Mouse (Mus musculus) thymus, postnatal 4 days (tissue): ENCODE results near the gene Sbno1.
A peak's percentile ranks its signal among the peaks of the same experiment; 100 is the strongest.
"Not testable (repeated sequence)": the region's sequence is repeated elsewhere in the genome, so short reads cannot be mapped to it uniquely, and the experiment has no call there.

Experiments used
- DNase-seq: peaks from one replicate; pipeline ENCODE4 v3.0.0; 2021

The Sbno1 gene

DNA sequence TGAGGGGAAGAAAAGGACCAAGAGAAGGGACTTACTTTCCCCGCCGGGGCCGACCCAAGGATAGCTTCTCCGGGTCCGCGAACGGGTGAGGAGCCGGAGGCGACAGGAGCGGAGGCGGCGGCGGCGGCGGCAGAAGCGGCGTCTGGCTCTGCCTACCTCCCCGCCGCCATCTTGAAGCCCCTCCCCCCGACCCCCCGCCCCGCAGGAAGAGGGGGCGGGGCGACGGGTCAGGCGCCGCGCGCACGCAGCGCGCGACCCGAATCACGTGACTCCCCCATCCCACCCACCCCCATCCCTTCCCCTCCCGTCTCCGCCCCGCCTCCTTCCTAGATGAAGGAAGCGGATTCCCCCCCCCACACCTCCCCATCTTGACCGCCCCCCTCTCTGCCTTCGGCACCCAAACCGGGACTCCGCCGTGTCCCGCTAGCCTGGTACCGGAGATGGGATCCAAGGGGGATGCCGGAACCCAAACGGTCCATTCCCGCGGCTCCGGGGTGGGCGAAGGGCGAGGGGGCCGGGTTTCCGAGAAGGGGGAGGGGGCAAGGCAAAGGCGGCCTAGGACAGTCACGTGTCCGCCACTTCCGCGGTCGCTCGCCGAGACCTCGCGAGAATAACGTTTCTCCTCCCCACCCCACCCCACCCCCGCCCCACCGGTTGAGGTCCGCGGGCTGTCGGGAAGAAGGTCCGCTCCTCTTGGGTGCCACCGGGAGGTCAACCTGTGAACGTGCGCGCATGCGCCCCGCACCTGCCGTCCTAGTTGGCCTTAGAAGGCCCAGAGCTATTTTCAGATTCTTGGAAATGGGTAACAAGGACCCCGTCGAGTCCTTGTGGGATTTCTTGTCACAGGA is at the start of gene Sbno1:
Gene Sbno1, minus strand, starts transcription at position 590 of the 848 bp plus-strand sequence.
- DNase-seq, result peak; percentile 95

DNA sequence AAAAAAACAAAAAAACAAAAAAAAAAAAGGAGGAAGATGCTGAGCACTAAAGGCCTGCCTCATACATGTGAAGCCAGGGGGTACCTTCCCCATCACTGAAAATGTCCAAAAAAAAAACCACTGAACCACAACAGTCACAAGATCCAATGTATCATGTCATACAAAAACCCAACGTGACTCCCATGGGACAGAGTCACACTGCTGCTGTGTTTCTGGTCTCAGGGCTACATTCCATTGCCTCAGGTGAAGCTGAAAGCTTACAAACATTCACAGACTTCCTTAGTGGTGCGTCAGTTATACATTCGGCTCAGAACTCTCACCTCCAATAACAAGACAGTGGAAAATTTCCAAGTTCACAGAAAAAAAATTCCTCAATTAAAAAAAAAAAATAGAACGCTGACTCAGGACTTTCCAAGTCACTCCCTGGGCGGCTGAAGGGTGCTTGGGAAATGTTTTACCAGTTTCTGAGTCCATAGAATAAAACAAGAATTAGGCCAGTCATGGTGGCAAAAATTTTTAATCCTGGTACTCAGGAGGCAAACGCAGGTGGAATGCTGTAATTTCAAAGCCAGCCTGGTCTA is 44.9 kb upstream of the Sbno1 start:
- no peak for DNase-seq

DNA sequence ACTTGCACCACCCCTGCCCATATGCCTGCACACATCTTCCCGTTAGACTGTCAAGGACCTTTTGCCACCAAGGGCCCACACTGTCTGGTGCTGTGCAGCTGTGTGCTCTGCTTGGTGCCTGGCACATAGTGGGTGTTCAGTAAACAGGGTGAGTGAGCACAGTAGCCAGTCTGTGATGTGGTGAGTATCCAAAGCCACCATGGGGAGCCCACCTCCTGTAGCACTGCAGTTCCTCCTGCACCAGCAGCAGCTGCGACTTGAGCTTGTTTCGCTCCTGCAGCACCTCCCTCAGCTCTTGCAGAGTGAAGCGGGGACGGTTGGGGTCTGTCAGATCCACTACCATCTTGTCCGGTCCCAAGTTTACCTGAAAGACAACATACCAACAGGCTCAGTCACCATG is 43.7 kb upstream of the Sbno1 start:
- DNase-seq, result peak; percentile 67

DNA sequence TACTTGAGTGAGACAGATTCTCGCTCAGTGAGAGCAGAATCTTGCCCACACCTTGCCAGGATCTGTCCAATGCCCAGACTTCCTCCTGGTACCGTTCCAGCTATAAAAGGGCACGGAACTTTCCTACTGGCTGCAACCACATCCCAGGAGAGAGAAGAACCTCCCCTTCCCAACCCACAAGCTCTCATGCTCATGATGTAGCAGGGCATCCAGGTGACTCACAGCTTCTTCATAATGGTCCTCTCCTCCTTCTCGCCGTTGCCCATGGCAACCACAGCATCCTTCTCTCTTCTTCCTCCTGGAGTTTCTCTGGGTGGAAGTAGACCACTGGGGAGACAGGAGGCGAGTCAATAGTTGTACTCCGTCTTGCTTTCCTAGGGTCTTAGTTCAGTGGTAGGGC is 42.6 kb upstream of the Sbno1 start:
- DNase-seq, result no peak

DNA sequence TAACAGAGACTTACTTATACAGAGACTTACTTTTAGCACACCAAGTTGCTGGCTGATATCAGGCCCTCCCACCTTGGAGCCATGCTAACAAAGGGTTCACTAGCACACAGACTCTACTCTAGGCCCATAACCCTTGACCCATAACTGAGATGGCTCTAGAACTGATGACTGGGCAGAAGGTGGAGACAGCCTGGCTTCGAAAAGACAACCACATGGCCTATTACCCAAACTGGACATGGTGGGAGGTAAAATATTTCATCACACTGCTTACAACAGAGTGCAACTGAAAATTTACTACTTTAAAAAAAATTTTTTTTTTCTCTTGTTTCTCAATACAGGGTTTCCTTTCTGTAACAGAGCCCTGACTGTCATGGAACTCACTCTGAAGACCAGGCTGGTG is 42.0 kb upstream of the Sbno1 start:
- DNase-seq, result no peak

DNA sequence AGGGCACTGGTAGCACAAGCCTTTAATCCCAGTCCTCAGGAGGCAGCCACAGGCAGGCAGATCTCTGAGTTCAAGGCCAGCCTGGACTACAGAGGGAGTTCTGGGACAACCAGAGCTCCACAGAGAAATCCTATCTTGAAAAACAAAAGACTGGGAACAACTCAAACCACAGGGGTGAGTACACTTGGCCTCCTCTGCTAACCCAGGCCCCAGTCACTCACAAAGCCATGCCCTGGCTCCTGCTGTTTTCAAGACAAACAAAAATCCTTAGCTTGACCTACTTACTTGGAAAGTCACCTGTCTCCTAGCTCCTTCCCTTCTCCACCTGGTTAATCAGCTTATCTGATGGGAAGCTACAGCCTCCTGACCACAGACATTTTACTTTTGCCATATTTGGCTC is 39.1 kb upstream of the Sbno1 start:
- no peak for DNase-seq

DNA sequence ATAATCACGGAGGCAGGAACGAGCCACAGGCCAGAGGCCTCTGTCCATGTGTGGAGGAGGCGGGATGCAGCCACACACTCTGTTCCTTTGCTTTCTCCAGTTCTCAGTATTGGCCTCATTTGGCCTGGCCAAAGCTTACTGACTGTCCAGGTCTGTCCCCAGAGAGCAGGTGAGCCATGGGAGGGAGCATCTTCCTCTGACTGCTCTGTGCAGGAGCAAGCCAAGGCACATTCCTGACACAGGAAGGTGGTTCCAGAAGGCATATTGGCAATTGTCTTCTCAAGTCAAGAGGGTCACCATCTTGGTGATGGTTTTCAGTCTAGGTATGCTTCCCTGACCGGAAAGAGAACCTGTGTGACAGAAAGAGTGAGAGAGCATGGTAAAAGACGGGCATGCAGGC is 37.7 kb upstream of the Sbno1 start:
- no peak for DNase-seq

DNA sequence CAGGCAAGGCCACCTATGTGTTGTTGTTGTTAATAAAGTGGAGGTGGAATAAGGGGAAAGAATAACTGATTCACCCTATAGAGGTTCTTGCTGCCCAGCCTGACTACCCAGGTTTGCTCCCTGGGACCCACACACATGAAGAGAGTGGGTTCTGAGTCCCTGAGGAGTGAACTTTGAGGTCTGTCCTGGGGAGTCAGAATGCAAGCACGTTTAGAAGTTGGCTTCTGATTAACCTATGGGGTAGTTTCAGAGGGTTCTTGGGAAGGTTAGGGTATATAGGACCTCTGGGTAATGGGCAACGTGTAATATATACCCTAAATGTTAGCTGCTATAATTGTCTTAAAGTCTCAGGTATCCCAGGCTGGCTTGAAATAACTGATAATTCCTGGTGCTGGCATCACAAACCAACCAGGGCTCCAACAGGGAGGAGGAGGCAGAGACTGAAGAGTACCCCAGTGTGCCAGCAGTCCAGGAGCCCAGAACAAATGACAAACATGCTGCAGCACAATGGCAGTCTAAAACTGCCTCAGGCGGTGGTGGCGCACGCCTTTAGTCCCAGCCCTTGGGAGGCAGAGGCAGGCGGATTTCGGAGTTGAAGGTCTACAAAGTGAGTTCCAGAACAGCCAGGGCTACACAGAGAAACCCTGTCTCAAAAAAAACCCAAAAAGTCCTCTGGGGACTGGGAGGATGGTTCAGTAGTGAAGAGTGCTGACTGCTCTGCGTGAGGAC is 36.7 kb upstream of the Sbno1 start:
- DNase-seq, result no peak

DNA sequence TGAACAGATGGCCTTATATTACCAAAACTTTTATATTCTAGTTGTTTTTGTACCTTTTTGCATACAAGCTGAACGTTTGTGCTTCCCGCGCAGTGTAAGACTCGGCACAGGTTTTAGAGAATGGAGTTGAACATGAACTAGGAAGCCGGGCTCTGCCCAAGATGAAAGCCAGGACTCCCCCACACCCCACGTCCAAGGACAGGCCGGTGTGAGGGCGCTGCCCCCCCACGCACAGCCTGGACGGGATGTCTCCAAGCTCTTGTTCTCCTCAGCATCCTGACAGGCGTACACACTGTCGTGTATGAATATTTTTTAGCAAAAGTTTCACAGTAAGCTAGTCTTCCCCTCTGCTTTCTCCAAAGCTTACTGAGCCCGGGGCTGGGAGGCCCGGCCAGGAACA is 35.1 kb upstream of the Sbno1 start:
- DNase-seq, result not testable (repeated sequence)

DNA sequence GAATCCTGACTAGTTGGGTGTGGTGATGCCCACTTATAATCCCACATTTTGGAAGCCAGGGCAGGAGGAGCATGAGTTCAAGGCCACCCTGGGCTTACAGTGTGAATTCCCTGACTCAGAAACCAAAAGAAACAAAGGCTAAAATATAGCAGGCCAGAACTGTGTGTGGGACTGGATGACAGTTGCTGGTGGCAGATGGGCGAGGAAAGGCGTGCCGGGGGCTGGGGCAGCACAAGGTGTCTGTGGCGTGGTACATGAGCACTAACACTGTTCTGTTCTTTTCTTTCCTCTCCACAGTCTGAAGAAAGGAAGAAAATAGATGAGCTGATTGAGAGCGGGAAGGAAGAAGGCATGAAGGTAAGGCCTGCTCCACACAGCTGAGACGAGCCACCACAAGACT is 31.0 kb upstream of the Sbno1 start:
- no peak for DNase-seq

DNA sequence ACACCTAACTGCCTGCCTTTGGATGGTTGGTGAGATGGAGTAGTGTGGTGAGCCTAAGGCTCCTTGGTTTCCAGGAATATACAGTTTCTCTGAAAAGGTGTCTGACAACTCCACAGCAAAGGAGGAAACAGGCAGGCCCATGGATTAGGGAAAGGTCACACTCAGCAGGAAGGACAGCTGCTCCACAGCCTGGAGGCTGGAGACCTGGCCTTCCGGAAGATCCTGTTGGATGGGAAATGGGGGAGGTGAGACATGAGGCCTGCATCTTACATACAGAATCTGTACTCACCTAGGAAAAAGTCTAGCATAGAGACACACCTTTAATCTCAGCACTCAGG is 28.2 kb upstream of the Sbno1 start:
- no peak for DNase-seq

DNA sequence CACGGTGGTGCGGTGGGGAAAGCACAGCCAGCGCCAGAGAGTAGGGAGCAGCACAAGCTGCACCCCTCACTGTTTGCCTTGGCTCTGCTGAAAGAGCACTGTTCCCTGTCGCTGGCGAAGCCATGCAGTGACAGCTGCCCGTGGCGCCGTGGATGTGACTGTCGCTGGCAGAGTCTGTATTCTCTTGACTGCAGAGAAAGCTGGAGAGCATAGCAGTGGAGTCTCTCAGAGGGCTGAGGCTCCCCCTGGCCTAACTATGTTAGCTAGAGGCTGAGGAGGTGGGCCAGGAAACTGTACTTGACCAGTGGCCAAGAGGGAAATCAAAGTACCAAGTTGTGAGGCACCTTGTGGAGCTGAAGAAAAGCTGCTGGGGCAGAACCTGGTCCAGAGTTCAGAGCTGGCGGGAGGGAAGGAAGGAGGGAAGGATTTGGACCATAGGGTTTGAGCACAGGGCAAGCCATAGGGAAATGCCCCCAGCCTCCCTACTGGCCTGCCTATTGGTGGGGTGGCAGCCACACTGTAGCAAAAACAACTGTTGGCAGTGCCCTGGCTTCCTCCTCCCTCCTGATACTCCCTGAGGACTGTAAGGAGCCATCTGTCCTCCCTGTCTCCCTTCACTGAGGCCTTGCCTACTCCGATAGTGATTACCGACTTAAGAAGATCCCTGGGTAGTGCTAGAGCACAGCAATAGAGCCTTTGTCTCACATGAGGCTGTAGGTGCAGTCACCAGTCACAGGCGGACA is 27.7 kb upstream of the Sbno1 start:
- DNase-seq, result no peak

DNA sequence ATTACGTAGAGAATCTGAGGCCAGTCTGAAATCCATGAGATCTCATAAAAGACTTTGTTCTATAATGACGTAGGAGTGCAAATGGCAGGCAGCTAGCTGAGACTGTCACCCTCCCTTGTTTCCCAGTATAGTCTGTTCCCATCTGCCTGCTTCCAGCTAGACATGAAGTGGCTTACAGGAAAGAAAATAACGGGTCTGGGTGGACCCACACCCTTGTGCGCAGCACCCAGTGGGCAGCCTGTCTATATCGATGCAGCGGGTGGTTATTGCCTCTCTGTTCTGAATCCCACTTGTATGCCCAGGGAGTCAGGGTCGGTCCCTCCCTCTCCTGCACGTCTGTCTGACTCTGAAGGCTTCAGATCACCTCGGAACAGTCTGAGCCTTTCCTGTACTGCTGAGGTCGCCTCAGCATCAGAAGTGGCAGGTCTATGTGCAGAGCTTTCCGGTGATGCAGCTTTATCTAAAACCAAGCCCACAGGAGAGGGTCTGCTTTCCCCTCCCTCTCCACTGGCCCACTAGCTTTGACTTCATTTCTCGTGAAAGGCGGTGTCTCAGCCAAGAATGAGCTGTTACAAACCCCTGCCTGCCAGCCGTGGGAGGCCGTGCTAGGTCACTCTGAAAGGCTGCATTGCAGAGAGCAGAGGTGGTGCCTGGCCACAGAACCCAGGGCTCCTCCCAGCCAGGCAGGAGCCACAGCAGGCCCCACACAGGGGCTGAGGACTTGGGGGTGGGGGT is 26.9 kb upstream of the Sbno1 start:
- no peak for DNase-seq

DNA sequence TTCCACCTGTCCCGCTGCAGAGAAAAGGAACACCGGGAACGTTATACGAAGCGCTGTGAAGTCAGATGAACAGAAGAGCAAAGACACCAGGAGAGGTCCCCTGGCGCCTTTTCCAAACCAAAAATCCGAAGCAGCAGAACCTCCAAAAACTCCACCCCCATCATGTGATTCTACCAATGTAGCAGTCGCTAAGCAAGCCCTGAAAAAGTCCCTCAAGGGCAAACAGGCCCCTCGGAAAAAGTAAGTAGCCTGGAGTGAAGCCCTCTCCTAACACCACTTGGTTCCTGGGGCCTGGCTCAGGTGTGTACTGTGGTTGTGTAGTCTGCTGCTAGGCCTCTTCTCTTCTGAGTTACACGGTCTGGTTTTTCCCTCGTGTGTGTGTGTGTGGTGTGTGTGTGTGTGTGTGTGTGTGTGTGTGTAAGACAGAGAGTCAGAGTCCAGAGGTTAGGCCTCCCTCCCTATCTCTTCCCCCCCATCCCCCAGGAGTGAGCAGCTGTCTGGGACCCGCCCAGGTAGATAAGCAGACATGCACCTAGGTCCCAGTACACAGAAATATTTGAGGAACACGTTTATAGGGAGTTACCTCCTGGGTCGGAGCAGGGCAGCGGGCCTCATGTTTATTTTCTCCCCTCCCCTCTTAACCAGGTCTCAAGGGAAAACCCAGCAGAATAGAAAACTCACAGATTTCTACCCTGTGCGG is 25.0 kb upstream of the Sbno1 start:
- DNase-seq, result no peak

DNA sequence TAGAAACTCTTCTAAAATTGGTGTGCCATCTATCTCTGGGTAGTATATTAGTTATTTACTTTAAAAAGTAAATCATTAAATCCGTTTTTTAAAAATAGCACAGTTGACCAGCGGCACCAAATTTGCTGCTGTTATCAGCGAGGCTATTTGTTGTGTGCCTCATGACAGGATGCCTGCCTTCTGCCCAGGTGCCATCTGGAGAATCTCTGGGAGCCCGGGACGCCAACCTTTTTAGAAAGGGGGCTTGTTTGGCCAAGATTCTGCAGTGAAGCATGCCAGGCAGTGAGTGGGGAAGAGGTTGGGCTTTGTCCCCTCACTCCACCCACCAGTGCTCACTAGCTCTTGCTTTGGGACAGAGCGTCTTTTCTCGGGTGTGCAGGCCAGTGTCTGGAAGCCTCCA is 24.2 kb upstream of the Sbno1 start:
- DNase-seq, result no peak

DNA sequence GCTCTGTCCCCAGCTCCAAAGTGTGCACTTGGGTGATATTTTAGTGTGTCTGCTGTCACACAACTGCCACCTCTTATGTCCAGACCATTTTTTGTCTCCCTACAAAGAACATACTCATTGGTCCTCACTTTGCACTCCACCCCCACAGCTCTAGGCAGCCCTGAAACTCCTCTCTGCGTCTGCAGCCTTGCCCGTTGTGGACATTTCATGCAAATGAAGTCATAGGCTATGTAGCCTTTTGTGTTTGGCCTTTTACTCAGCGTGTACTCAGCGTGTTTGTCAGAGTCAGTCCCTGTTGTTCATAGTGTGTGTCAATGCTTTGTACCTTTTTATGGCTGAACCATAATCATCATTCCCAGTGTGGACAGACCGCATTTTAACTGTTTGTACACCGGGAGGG is 23.7 kb upstream of the Sbno1 start:
- DNase-seq, result no peak

DNA sequence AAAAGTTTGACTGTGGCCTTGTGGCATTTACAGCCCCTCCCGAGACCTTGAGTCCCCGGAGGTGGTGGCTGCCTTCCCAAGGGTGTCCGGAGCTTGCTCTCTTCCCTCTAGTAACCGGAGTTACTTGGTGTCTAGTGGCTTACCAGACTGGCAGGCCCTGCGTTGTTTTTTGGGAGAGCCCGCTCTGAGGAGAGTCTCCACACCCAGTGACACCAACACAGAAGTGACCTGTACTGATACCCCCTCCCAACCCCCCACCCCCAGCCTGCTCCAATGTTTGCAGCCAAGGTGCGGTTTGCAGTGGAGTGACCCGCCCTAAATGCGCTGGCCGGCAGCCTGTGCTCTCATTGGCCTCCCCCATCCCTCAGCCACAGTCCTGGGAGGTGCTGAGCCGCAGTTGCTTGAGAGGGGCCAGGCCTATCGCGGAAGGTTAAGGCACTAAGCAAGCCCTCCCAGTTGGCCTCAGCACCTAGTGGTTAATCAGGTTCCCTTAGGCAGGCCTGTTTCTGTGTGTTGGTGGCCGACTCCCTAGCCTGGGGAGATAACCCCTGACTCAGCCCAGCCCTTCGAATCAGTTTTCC is 20.6 kb upstream of the Sbno1 start:
- peak; percentile 45 for DNase-seq

DNA sequence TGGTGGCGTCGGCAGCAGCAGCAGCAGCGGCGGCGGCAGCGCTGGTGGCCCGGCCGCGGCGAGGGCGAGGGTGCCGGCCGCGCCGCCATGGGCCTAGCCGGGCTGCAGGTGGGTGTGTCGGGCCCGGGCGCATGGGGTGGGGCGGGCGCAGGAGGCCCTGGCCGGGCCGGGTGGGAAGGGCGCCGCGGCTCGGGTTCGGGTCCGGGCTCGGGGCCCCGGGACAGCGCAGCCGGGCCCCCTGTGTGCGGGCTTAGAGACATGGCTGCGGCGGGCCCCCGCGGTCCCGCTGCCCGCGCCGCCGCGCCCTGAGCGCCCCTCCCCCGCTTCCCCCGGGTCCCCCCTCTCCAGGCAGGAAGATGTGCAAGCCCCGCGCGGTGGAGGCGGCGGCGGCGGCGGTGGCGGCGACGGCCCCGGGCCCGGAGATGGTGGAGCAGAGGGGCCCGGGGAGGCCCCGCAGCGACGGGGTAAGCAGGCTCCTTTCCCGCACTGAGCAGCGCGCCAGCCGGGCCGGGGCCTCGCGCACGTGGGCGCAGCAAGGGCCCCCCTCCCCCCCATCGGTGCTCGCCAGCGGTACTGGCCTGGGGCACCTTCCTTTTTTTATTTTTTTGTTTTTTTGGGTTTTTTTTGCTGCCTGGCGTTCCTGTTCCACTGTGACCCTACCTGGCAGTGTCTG is 20.0 kb upstream of the Sbno1 start:
- DNase-seq, result peak; percentile 79

DNA sequence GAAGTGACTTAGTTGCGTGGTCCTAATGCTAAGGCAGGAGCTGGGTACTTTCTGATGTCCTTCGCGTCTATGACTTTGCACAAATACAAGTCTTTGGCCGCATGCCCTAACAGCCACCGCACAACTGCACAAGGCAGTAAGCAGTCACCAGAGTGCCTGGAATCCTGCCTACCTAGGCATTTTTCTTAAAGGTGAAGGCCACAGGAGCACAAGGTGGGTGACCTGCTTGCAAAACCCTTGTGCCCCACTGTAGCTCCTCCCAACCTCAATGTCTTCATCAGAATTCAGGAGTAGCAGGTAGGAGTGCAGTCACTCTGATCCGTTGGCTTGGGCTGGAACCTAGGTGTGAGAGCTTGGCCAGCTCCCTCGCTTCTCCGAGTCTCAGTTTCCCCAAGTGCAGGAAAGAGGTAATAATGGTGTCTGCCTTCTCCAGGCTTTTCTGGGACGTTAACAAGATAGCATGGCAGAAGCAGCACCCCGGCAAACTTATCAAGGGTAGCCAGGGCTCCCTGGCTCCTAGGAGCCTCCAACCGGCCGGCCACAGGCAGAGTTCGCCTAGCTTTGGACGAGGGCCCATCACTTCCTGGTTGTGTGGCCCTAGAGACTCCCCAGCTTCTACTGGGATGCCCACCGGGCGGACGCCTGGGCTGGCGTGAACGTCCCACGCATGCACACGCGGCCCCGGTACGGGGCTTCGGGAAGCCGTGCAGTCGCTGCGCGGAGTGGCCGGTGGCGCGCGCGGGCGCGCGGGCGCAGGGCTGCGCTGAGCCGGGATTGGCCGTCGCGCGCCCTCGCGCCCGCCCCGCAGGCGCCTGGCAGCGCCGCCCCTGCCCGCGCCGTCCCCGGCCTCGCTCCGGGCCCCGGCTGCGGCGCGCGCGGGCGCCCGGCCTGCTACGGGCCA is 19.1 kb upstream of the Sbno1 start:
- DNase-seq, result peak; percentile 88

DNA sequence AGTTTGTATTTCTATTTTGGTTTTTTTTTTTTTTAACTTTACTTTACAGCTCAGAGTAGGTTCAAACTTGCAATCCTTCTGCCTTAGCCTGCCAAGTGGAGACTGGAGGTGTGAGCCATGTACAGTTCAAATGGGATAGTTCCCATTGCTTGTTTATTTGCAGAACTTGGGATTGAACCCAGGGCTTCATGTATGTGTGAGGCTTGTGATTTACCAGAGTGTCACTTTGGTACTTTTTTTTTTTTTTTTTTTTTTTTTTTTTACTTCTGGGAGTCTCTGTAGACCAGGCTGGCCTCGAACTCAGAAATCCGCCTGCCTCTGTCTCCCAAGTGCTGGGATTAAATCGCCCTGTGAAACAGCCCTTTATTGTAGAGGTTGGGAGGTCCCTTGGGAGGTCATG is 18.4 kb upstream of the Sbno1 start:
- DNase-seq, result no peak
